Mouse (Mus musculus): ENCODE results near the gene Tmem156.
"Not testable (repeated sequence)": the region's sequence is repeated elsewhere in the genome, so short reads cannot be mapped to it uniquely, and the experiment has no call there.

Gene Tmem156

GRCm38 (mm10) chr5:65091921-65092320 is at the start of gene Tmem156:
Tmem156 (minus strand) TSS chr5:65092132.
- DNase-seq (ENCODE audit: low spot score in 2 of 2): no peak

- no peak for DNase-seq (ENCODE audit: low spot score in 2 of 2)
Measured at GRCm38 (mm10) chr5:65141242-65141641, 49.3 kb upstream of the Tmem156 start.

- DNase-seq (ENCODE audit: low spot score in 2 of 2): no peak
Measured at GRCm38 (mm10) chr5:65137073-65137472, 45.1 kb upstream of the Tmem156 start.

GRCm38 (mm10) chr5:65136159-65136558 is 44.2 kb upstream of the Tmem156 start:
- DNase-seq (ENCODE audit: low spot score in 2 of 2): no peak

GRCm38 (mm10) chr5:65131211-65131879 is 39.4 kb upstream of the Tmem156 start:
- no peak for DNase-seq (ENCODE audit: low spot score in 2 of 2)

GRCm38 (mm10) chr5:65130528-65131210 is 38.7 kb upstream of the Tmem156 start:
- no peak for DNase-seq (ENCODE audit: low spot score in 2 of 2)

- DNase-seq (ENCODE audit: low spot score in 2 of 2): no peak
Measured at GRCm38 (mm10) chr5:65128481-65128880, 36.5 kb upstream of the Tmem156 start.

GRCm38 (mm10) chr5:65126137-65126536 is 34.2 kb upstream of the Tmem156 start:
- DNase-seq (ENCODE audit: low spot score in 2 of 2): no peak

GRCm38 (mm10) chr5:65122616-65123015 is 30.7 kb upstream of the Tmem156 start:
- no peak for DNase-seq (ENCODE audit: low spot score in 2 of 2)

- DNase-seq (ENCODE audit: low spot score in 2 of 2): no peak
Measured at GRCm38 (mm10) chr5:65119918-65120317, 28.0 kb upstream of the Tmem156 start.

GRCm38 (mm10) chr5:65119495-65119894 is 27.6 kb upstream of the Tmem156 start:
- no peak for DNase-seq (ENCODE audit: low spot score in 2 of 2)

GRCm38 (mm10) chr5:65116789-65117188 is 24.9 kb upstream of the Tmem156 start:
- no peak for DNase-seq (ENCODE audit: low spot score in 2 of 2)

- no peak for DNase-seq (ENCODE audit: low spot score in 2 of 2)
Measured at GRCm38 (mm10) chr5:65113323-65113722, 21.4 kb upstream of the Tmem156 start.

GRCm38 (mm10) chr5:65112225-65112624 is 20.3 kb upstream of the Tmem156 start:
- not testable (repeated sequence) for DNase-seq (ENCODE audit: low spot score in 2 of 2)

GRCm38 (mm10) chr5:65107773-65108432 is 16.0 kb upstream of the Tmem156 start:
- no peak for DNase-seq (ENCODE audit: low spot score in 2 of 2)

- DNase-seq (ENCODE audit: low spot score in 2 of 2): peak; percentile 70 to 77
Measured at GRCm38 (mm10) chr5:65106876-65107772, 15.2 kb upstream of the Tmem156 start, which contains the start of gene Klhl5. Klhl5 (plus strand) TSS chr5:65107539.

GRCm38 (mm10) chr5:65102641-65103042 is 10.7 kb upstream of the Tmem156 start:
- DNase-seq (ENCODE audit: low spot score in 2 of 2): no peak

- no peak for DNase-seq (ENCODE audit: low spot score in 2 of 2)
Measured at GRCm38 (mm10) chr5:65102026-65102640, 10.2 kb upstream of the Tmem156 start.

GRCm38 (mm10) chr5:65101621-65102020 is 9.7 kb upstream of the Tmem156 start:
- DNase-seq (ENCODE audit: low spot score in 2 of 2): no peak

GRCm38 (mm10) chr5:65101209-65101608 is 9.3 kb upstream of the Tmem156 start:
- no peak for DNase-seq (ENCODE audit: low spot score in 2 of 2)

- DNase-seq (ENCODE audit: low spot score in 2 of 2): no peak
Measured at GRCm38 (mm10) chr5:65100002-65100401, 8.1 kb upstream of the Tmem156 start.

Data from spleen, postnatal 14 days (tissue).